Mouse (Mus musculus) MEL (cell line): ENCODE measurements at regions not wholly inside any gene's neighbourhood (a gene's known extent, or its start where the extent isn't known, plus 50 kb on each side); places are given as distances from the start of the nearest gene placed in this dataset.

ENCODE experiments used
- DNase-seq: peaks from one replicate; pipeline ENCODE4 v3.0.0; 2011; ENCODE audit warnings: low read depth, low spot score
- H3K27ac ChIP-seq: 2 replicates; pipeline ENCODE4 v1.5.1; 2012; ENCODE audit warnings: low read depth, mild to moderate bottlenecking, control low read depth, low read length, moderate library complexity; ENCODE audit not compliant: control insufficient read depth
- H3K27me3 ChIP-seq, 2 experiments: fragments of 150-350 bp in 1 of 2; sonication (generic) in 1 of 2; 2 replicates each; pipeline ENCODE4 v1.6.1; 2012; ENCODE audit warnings: low read length in 2 of 2, mild to moderate bottlenecking in 2 of 2, improper control_type of control experiment in 1 of 2, moderate library complexity in 1 of 2; ENCODE audit not compliant: insufficient read depth in 2 of 2, control insufficient read depth in 1 of 2
- H3K36me3 ChIP-seq, 2 experiments: 2 replicates each; pipeline ENCODE4 v1.6.1; 2012 to 2014; ENCODE audit warnings: low read length in 2 of 2, improper control_type of control experiment in 1 of 2, inconsistent platforms in 1 of 2, mild to moderate bottlenecking in 1 of 2; ENCODE audit not compliant: insufficient read depth in 2 of 2, control insufficient read depth in 1 of 2
- H3K4me1 ChIP-seq, 2 experiments: fragments of 150-350 bp in 1 of 2; sonication (generic) in 1 of 2; 2 replicates each; pipeline ENCODE4 v1.6.1; 2012; ENCODE audit warnings: low read length in 2 of 2, improper control_type of control experiment in 1 of 2, mild to moderate bottlenecking in 1 of 2; ENCODE audit not compliant: insufficient read depth in 2 of 2, control insufficient read depth in 1 of 2
- H3K4me3 ChIP-seq, 2 experiments: fragments of 150-350 bp in 1 of 2; sonication (generic) in 1 of 2; 2 replicates each; pipeline ENCODE4 v1.5.1; 2012; ENCODE audit warnings: low read depth in 2 of 2, low read length in 2 of 2, mild to moderate bottlenecking in 2 of 2, moderate library complexity in 2 of 2, control low read depth in 1 of 2, improper control_type of control experiment in 1 of 2; ENCODE audit not compliant: control insufficient read depth in 1 of 2, insufficient read depth in 1 of 2
- H3K79me2 ChIP-seq: 2 replicates; pipeline ENCODE4 v1.6.1; 2012; ENCODE audit warnings: mild to moderate bottlenecking, low read length, moderate library complexity; ENCODE audit not compliant: control insufficient read depth, poor library complexity, insufficient read depth
- H3K9ac ChIP-seq: 2 replicates; pipeline ENCODE4 v1.6.1; 2012; ENCODE audit warnings: low read depth, mild to moderate bottlenecking, control low read depth, low read length, moderate library complexity; ENCODE audit not compliant: control insufficient read depth, poor library complexity, severe bottlenecking
- H3K9me3 ChIP-seq: fragments of 150-350 bp; sonication (generic); replicated peaks from 2 replicates; pipeline ENCODE4 v1.6.1; 2012; ENCODE audit warnings: mild to moderate bottlenecking, low read length, improper control_type of control experiment, moderate library complexity; ENCODE audit not compliant: insufficient read depth
- BHLHE40 ChIP-seq: IDR thresholded peaks from 2 replicates; pipeline ENCODE4 v1.6.1; 2012; ENCODE audit warnings: low read depth, mild to moderate bottlenecking, inconsistent platforms, low read length, improper control_type of control experiment, borderline replicate concordance
- CHD1 ChIP-seq: IDR thresholded peaks from 2 replicates; pipeline ENCODE4 v1.6.1; 2012; ENCODE audit warnings: low read depth, mild to moderate bottlenecking, inconsistent platforms, low read length, improper control_type of control experiment
- CHD2 ChIP-seq: IDR thresholded peaks from 2 replicates; pipeline ENCODE4 v1.6.1; 2011; ENCODE audit warnings: low read length, improper control_type of control experiment
- CTCF ChIP-seq, 3 experiments: IDR thresholded peaks in 2 of 3; conservative IDR thresholded peaks in 1 of 3; 2 replicates each; pipeline ENCODE4 v1.5.1; 2011 to 2012; ENCODE audit warnings: low read length in 3 of 3, low read depth in 2 of 3, mild to moderate bottlenecking in 2 of 3, improper control_type of control experiment in 1 of 3, inconsistent platforms in 1 of 3, mixed read lengths in 1 of 3, moderate library complexity in 1 of 3; ENCODE audit not compliant: control insufficient read depth in 1 of 3, insufficient read depth in 1 of 3, poor library complexity in 1 of 3, severe bottlenecking in 1 of 3
- E2F4 ChIP-seq: IDR thresholded peaks from 2 replicates; pipeline ENCODE4 v1.6.1; 2011; ENCODE audit warnings: low read depth, low read length, improper control_type of control experiment, borderline replicate concordance
- GABPA ChIP-seq: IDR thresholded peaks from 2 replicates; pipeline ENCODE4 v1.6.1; 2012; ENCODE audit warnings: low read depth, mild to moderate bottlenecking, inconsistent platforms, low read length, improper control_type of control experiment, moderate library complexity
- GATA1 ChIP-seq: IDR thresholded peaks from 2 replicates; pipeline ENCODE4 v1.6.1; 2011; ENCODE audit warnings: low read depth, low read length, improper control_type of control experiment
- HCFC1 ChIP-seq: IDR thresholded peaks from 2 replicates; pipeline ENCODE4 v1.6.1; 2012; ENCODE audit warnings: low read depth, mild to moderate bottlenecking, inconsistent platforms, low read length, improper control_type of control experiment, moderate library complexity
- JUND ChIP-seq: IDR thresholded peaks from 2 replicates; pipeline ENCODE4 v1.6.1; 2011; ENCODE audit warnings: low read depth, mild to moderate bottlenecking, improper control_type of control experiment, low read length
- KAT2A ChIP-seq: conservative IDR thresholded peaks from 2 replicates; pipeline ENCODE4 v1.6.1; 2012; ENCODE audit warnings: low read depth, low read length, improper control_type of control experiment, inconsistent platforms
- MAX ChIP-seq: IDR thresholded peaks from 2 replicates; pipeline ENCODE4 v1.6.1; 2011; ENCODE audit warnings: low read length, improper control_type of control experiment
- MXI1 ChIP-seq: IDR thresholded peaks from 2 replicates; pipeline ENCODE4 v1.6.1; 2011; ENCODE audit warnings: mild to moderate bottlenecking, low read depth, low read length, improper control_type of control experiment
- MYB ChIP-seq: IDR thresholded peaks from 2 replicates; pipeline ENCODE4 v1.6.1; 2011; ENCODE audit warnings: mild to moderate bottlenecking, low read depth, low read length, improper control_type of control experiment
- MYC ChIP-seq: IDR thresholded peaks from 2 replicates; pipeline ENCODE4 v1.6.1; 2011; ENCODE audit warnings: low read depth, mild to moderate bottlenecking, low read length, improper control_type of control experiment, moderate library complexity
- NELFE ChIP-seq: IDR thresholded peaks from 2 replicates; pipeline ENCODE4 v1.6.1; 2011; ENCODE audit warnings: low read depth, low read length, improper control_type of control experiment
- POLR2A ChIP-seq, 2 experiments: IDR thresholded peaks; 2 replicates each; pipeline ENCODE4 v1.6.1; 2011 to 2012; ENCODE audit warnings: low read length in 2 of 2, mild to moderate bottlenecking in 2 of 2, control low read depth in 1 of 2, improper control_type of control experiment in 1 of 2, low read depth in 1 of 2, moderate library complexity in 1 of 2; ENCODE audit not compliant: control insufficient read depth in 1 of 2, insufficient read depth in 1 of 2, poor library complexity in 1 of 2
- RAD21 ChIP-seq: IDR thresholded peaks from 2 replicates; pipeline ENCODE4 v1.6.1; 2011; ENCODE audit warnings: mild to moderate bottlenecking, low read depth, low read length, improper control_type of control experiment
- RCOR1 ChIP-seq: IDR thresholded peaks from 2 replicates; pipeline ENCODE4 v1.6.1; 2012; ENCODE audit warnings: low read depth, mild to moderate bottlenecking, inconsistent platforms, low read length, improper control_type of control experiment
- TAL1 ChIP-seq: IDR thresholded peaks from 2 replicates; pipeline ENCODE4 v1.6.1; 2012; ENCODE audit warnings: mild to moderate bottlenecking, inconsistent platforms, low read length, moderate library complexity, mixed read lengths
- TBP ChIP-seq: IDR thresholded peaks from 2 replicates; pipeline ENCODE4 v1.8.0; 2011; ENCODE audit warnings: low read depth, low read length, improper control_type of control experiment
- TCF12 ChIP-seq: IDR thresholded peaks from 2 replicates; pipeline ENCODE4 v1.6.1; 2014; ENCODE audit warnings: low read depth, mild to moderate bottlenecking, inconsistent platforms, low read length, improper control_type of control experiment, moderate library complexity
- UBTF ChIP-seq: IDR thresholded peaks from 2 replicates; pipeline ENCODE4 v1.6.1; 2012; ENCODE audit warnings: low read depth, mild to moderate bottlenecking, inconsistent platforms, low read length, improper control_type of control experiment, moderate library complexity, borderline replicate concordance; ENCODE audit not compliant: insufficient read depth
- ZC3H11A ChIP-seq: IDR thresholded peaks from 2 replicates; pipeline ENCODE4 v1.6.1; 2012; ENCODE audit warnings: low read depth, mild to moderate bottlenecking, inconsistent platforms, low read length, improper control_type of control experiment
- ZKSCAN1 ChIP-seq: IDR thresholded peaks from 2 replicates; pipeline ENCODE4 v1.6.1; 2012; ENCODE audit warnings: low read depth, mild to moderate bottlenecking, inconsistent platforms, low read length, improper control_type of control experiment, moderate library complexity
- ZMIZ1 ChIP-seq: IDR thresholded peaks from 2 replicates; pipeline ENCODE4 v1.6.1; 2012; ENCODE audit warnings: low read depth, mild to moderate bottlenecking, inconsistent platforms, low read length, improper control_type of control experiment, moderate library complexity

GRCm38 (mm10) chr12:25163541-25163940 is 66.6 kb upstream of the Id2 start:
- no peak overlapping the region for H3K4me3 ChIP-seq
- TF ChIP-seq GATA1 (no peak), JUND (no peak), MYC (no peak), CHD1 (no peak), ZMIZ1 (no peak), CHD2 (no peak), ZC3H11A (no peak), POLR2A (IDR thresholded peaks at IDR 0.05; ENCODE audit: control insufficient read depth in 1 of 2, insufficient read depth in 1 of 2, low read depth in 1 of 2, low read length in 2 of 2, poor library complexity in 1 of 2) (no peak), BHLHE40 (no peak), RCOR1 (no peak), TBP (no peak), CTCF (IDR thresholded peaks at IDR 0.05 in 2 of 3, conservative IDR thresholded peaks at IDR 0.05 in 1 of 3; ENCODE audit: control insufficient read depth in 1 of 3, insufficient read depth in 1 of 3, low read depth in 2 of 3, low read length in 3 of 3, poor library complexity in 1 of 3, severe bottlenecking in 1 of 3) (no peak), KAT2A (no peak), MAX (no peak), TCF12 (no peak), TAL1 (no peak), UBTF (no peak)
- TF ChIP-seq, all 39 proteins: peak for 0
- no peak for DNase-seq
- no peak overlapping the region for H3K27ac ChIP-seq
- no peaks in the 10 kb centered on the region for H3K79me2 ChIP-seq
- H3K9me3 ChIP-seq = no peaks in the 10 kb centered on the region
- no peaks in the 10 kb centered on the region for H3K36me3 ChIP-seq
- no peaks in the 10 kb centered on the region for H3K4me1 ChIP-seq
- H3K27me3 ChIP-seq = no peaks in the 10 kb centered on the region
- no peak overlapping the region for H3K9ac ChIP-seq

- Histone ChIP-seq H3K4me1 (no peaks in the 10 kb centered on the region), H3K4me3 (no peak overlapping the region), H3K27me3 (no peaks in the 10 kb centered on the region), H3K79me2 (no peaks in the 10 kb centered on the region), H3K27ac (no peak overlapping the region), H3K9me3 (no peaks in the 10 kb centered on the region), H3K9ac (no peak overlapping the region), H3K36me3 (no peaks in the 10 kb centered on the region)
- no peak for TF ChIP-seq POLR2A (IDR thresholded peaks at IDR 0.05; ENCODE audit: control insufficient read depth in 1 of 2, insufficient read depth in 1 of 2, low read depth in 1 of 2, low read length in 2 of 2, poor library complexity in 1 of 2)
- no peak for TF ChIP-seq TBP
- no peak for TF ChIP-seq NELFE
- no peak for TF ChIP-seq RAD21
- no peak for TF ChIP-seq GABPA
- TF ChIP-seq HCFC1 = no peak
- TF ChIP-seq JUND = no peak
- TF ChIP-seq BHLHE40 = no peak
- no peak for TF ChIP-seq ZKSCAN1
- TF ChIP-seq MXI1 = no peak
- TF ChIP-seq MYB = no peak
- TF ChIP-seq CHD2 = no peak
- TF ChIP-seq MAX = no peak
- no peak for TF ChIP-seq TCF12
- no peak for TF ChIP-seq E2F4
- no peak for DNase-seq
Observed at GRCm38 (mm10) chr12:25162843-25163242, 65.9 kb upstream of the Id2 start.
